Mouse (Mus musculus) forebrain, postnatal 0 days (tissue): ENCODE measurements around the gene Nell2. TPM values are rescaled to one million over a fixed set of nuclear protein-coding genes. Genes with fewer than 3 reads are reported as not detected.

Experiments used
- ATAC-seq: fragments of 200-750 bp; cut with Nextera tagmentation; 2 replicates; pipeline ENCODE4 v1.8.0; 2017; ENCODE audit warnings: mild to moderate bottlenecking, moderate library complexity
- DNase-seq: peaks from one replicate; pipeline ENCODE4 v3.0.0-alpha.2; 2015
- H3K27ac ChIP-seq: fragments of 300-500 bp; sonication (generic); 2 replicates; pipeline ENCODE4 v1.5.1; 2014; ENCODE audit warnings: low read depth, mild to moderate bottlenecking, antibody characterized with exemption, low read length, moderate library complexity, mixed read lengths
- H3K27me3 ChIP-seq: fragments of 300-500 bp; sonication (generic); 2 replicates; pipeline ENCODE4 v1.6.1; 2014; ENCODE audit warnings: mild to moderate bottlenecking, low read length, mixed read lengths; ENCODE audit not compliant: insufficient read depth
- H3K36me3 ChIP-seq: fragments of 300-500 bp; sonication (generic); 2 replicates; pipeline ENCODE4 v1.6.1; 2014; ENCODE audit warnings: mild to moderate bottlenecking, moderate library complexity; ENCODE audit not compliant: insufficient read depth
- H3K4me1 ChIP-seq: fragments of 300-500 bp; sonication (generic); 2 replicates; pipeline ENCODE4 v1.6.1; 2014; ENCODE audit warnings: antibody characterized with exemption; ENCODE audit not compliant: insufficient read depth
- H3K4me2 ChIP-seq: fragments of 300-500 bp; sonication (generic); 2 replicates; pipeline ENCODE4 v1.6.1; 2014; ENCODE audit warnings: low read depth, mild to moderate bottlenecking, moderate library complexity
- H3K4me3 ChIP-seq: fragments of 300-500 bp; sonication (generic); 2 replicates; pipeline ENCODE4 v1.5.1; 2014; ENCODE audit warnings: low read depth, low read length, mixed read lengths
- H3K9ac ChIP-seq: fragments of 300-500 bp; sonication (generic); 2 replicates; pipeline ENCODE4 v1.6.1; 2014; ENCODE audit warnings: mild to moderate bottlenecking
- H3K9me3 ChIP-seq: fragments of 300-500 bp; sonication (generic); 2 replicates; pipeline ENCODE4 v1.6.1; 2016; ENCODE audit warnings: low read length
- CTCF ChIP-seq: sonication (generic); IDR thresholded peaks from 2 replicates; pipeline ENCODE4 v1.5.1; 2016; ENCODE audit warnings: antibody characterized with exemption, control low read depth, low read depth
- WGBS: fragments of 180-500 bp; shearing (Covaris S2); extraction: QIAGEN DNeasy Blood & Tissue Kit; methylation state at CpG from one replicate; pipeline ENCODE4 v1.1.7; 2014; 5-methylcytosine and 5-hydroxymethylcytosine counted together
- polyA plus RNA-seq: library from polyadenylated mRNA; unstranded; fragments of >200 nt; fragmentation: Nextera tagmentation; extraction: Ambion mirVana; gene quantifications from 2 replicates; pipeline ENCODE4 v1.2.1, GENCODE M21; 2015
- total RNA-seq: library from RNA; depleted of rRNA; stranded (reverse); fragments of >200 nt; gene quantifications from 2 replicates; pipeline ENCODE4 v1.2.3, GENCODE M21; 2014

Nell2 gene
- total and polyA plus RNA-seq, 2 experiments from 2014 or later: 258 to 303 TPM

GRCm38 (mm10) chr15:95135926-95136609 lies 392.3 kb downstream of the Nell2 start:
- Histone ChIP-seq H3K27me3 (no peaks in the 10 kb centered on the region), H3K4me1 (0 out of 2 replicates have a peak, but pooled peaks cover 5% of the 10 kb centered on the region), H3K9ac (no peak overlapping the region), H3K27ac (no peak overlapping the region), H3K4me2 (no peak overlapping the region), H3K9me3 (no peaks in the 10 kb centered on the region), H3K36me3 (no peaks in the 10 kb centered on the region), H3K4me3 (no peak overlapping the region)
- WGBS: 83% methylated on average over 17 of the region's 17 CpGs
- DNase-seq: peak; percentile 34
- peak; percentile 36 for ATAC-seq
- TF ChIP-seq CTCF: no peak

GRCm38 (mm10) chr15:95131401-95131800 lies 397.0 kb downstream of the Nell2 start:
- H3K9ac ChIP-seq: no peak overlapping the region
- no peak overlapping the region for H3K4me2 ChIP-seq
- H3K9me3 ChIP-seq: no peaks in the 10 kb centered on the region
- WGBS: 61% methylated on average over 4 of the region's 4 CpGs
- 0 out of 2 replicates have a peak, but pooled peaks cover 4% of the 10 kb centered on the region for H3K4me1 ChIP-seq
- no peak for DNase-seq
- TF ChIP-seq CTCF: no peak
- H3K27ac ChIP-seq: no peak overlapping the region
- no peaks in the 10 kb centered on the region for H3K27me3 ChIP-seq
- H3K4me3 ChIP-seq: no peak overlapping the region
- no peak for ATAC-seq
- H3K36me3 ChIP-seq: no peaks in the 10 kb centered on the region

- DNase-seq (no peak), ATAC-seq (no peak)
- TF ChIP-seq CTCF: no peak
- Histone ChIP-seq H3K9ac (no peak overlapping the region), H3K27ac (no peak overlapping the region), H3K9me3 (no peaks in the 10 kb centered on the region), H3K36me3 (no peaks in the 10 kb centered on the region), H3K4me1 (no peaks in the 10 kb centered on the region), H3K4me2 (no peak overlapping the region), H3K4me3 (no peak overlapping the region), H3K27me3 (no peaks in the 10 kb centered on the region)
- 81% methylated on average over 4 of the region's 4 CpGs for WGBS
Observed at GRCm38 (mm10) chr15:95108626-95109025, 419.7 kb downstream of the Nell2 start.

DNA sequence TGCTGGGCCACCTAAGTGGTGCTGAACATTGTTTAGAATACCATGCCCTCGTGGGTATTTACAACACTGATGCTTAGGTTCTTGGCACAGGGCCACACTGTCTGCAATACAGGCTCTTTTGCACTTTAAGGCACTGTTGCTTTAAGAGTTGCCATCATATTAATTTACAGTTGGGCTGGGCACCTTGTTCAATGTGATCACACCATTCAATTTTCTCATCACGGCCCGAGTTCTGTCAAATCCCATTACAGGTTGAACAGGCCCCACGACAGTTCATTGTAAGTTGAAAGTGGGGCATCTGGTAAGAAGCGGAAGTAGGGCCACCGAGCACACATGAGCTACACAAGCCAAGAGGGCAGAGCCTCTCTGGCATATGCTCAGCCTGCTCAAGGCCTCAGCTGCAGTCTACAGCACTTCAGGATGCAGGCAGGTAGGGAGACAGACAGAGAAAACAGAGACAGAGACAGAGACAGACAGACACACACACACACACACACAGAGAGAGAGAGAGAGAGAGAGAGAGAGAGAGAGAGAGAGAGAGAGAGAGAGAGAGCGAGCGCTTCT lies 421.0 kb downstream of the Nell2 start:
- TF ChIP-seq CTCF: no peak
- Histone ChIP-seq H3K4me3 (no peak overlapping the region), H3K4me1 (no peaks in the 10 kb centered on the region), H3K27ac (no peak overlapping the region), H3K27me3 (no peaks in the 10 kb centered on the region), H3K9me3 (no peaks in the 10 kb centered on the region), H3K9ac (no peak overlapping the region), H3K36me3 (no peaks in the 10 kb centered on the region), H3K4me2 (no peak overlapping the region)
- WGBS: 40% methylated on average over 8 of the region's 8 CpGs
- ATAC-seq (no peak), DNase-seq (no peak)

DNA sequence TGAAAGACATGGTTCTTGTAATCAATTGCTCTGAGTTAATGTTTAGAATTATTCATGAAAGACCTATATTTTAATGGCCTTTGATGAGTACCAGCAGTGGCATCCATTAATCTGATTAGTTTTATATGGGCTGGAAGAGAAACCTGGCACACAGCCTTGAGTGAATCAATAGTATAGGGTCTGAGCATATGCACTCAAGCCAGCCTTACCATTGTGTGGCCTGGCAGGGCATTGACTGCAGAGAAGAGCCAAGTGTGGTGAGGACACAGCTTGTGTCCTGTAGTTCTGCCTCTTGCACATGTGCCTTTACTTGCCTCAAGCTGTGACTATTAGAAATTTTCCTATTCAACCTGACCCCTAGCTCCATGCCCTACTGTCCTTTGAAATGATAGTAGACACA lies 426.8 kb downstream of the Nell2 start:
- ATAC-seq (no peak), DNase-seq (no peak)
- Histone ChIP-seq H3K9me3 (no peaks in the 10 kb centered on the region), H3K27me3 (no peaks in the 10 kb centered on the region), H3K36me3 (no peaks in the 10 kb centered on the region), H3K4me2 (no peak overlapping the region), H3K4me3 (no peak overlapping the region), H3K27ac (no peak overlapping the region), H3K9ac (no peak overlapping the region), H3K4me1 (no peaks in the 10 kb centered on the region)
- TF ChIP-seq CTCF: no peak

- Histone ChIP-seq H3K9ac (no peak overlapping the region), H3K36me3 (no peaks in the 10 kb centered on the region), H3K4me3 (no peak overlapping the region), H3K27me3 (no peaks in the 10 kb centered on the region), H3K4me2 (no peak overlapping the region), H3K4me1 (no peaks in the 10 kb centered on the region), H3K27ac (no peak overlapping the region), H3K9me3 (no peaks in the 10 kb centered on the region)
- no peak for DNase-seq
- WGBS: 90% methylated on average over 7 of the region's 7 CpGs
- TF ChIP-seq CTCF: no peak
- no peak for ATAC-seq
Observed at GRCm38 (mm10) chr15:95100133-95100532, 428.2 kb downstream of the Nell2 start.

GRCm38 (mm10) chr15:95085962-95086361 lies 442.4 kb downstream of the Nell2 start:
- H3K9me3 ChIP-seq: no peaks in the 10 kb centered on the region
- H3K4me3 ChIP-seq: no peak overlapping the region
- no peak overlapping the region for H3K27ac ChIP-seq
- no peak overlapping the region for H3K9ac ChIP-seq
- ATAC-seq (no peak), DNase-seq (no peak)
- no peak overlapping the region for H3K4me2 ChIP-seq
- no peaks in the 10 kb centered on the region for H3K27me3 ChIP-seq
- H3K4me1 ChIP-seq: no peaks in the 10 kb centered on the region
- no peaks in the 10 kb centered on the region for H3K36me3 ChIP-seq
- 62% methylated on average over 7 of the region's 7 CpGs for WGBS
- no peak for TF ChIP-seq CTCF
